Mouse (Mus musculus) adipocyte (in vitro differentiated cells): ENCODE measurements at regions not wholly inside any gene's neighbourhood (a gene's known extent, or its start where the extent isn't known, plus 50 kb on each side); places are given as distances from the start of the nearest gene placed in this dataset.
A peak's percentile ranks its signal among the peaks of the same experiment; 100 is the strongest.
"Not testable (repeated sequence)": the region's sequence is repeated elsewhere in the genome, so short reads cannot be mapped to it uniquely, and the experiment has no call there.

Experiments used
- DNase-seq: peaks from one replicate; pipeline ENCODE4 v3.0.0-alpha.2; 2016; ENCODE audit warnings: low spot score

- DNase-seq, result no peak
Measured at GRCm38 (mm10) chr9:15420677-15421076, 63.1 kb upstream of the Cep295 start.

GRCm38 (mm10) chr9:15421864-15422263, 64.3 kb upstream of the Cep295 start:
- DNase-seq, result no peak

- not testable (repeated sequence) for DNase-seq
Measured at GRCm38 (mm10) chr9:15434279-15434678, 59.0 kb upstream of the Smco4 start.

- peak; percentile 5 for DNase-seq
Measured at GRCm38 (mm10) chr9:15439319-15439980, 53.8 kb upstream of the Smco4 start.

GRCm38 (mm10) chr9:15442131-15442530, 51.1 kb upstream of the Smco4 start:
- no peak for DNase-seq
